Mouse (Mus musculus) gastrocnemius, postnatal 10 days (tissue): ENCODE measurements around the gene Manba. TPM values are rescaled to one million over a fixed set of nuclear protein-coding genes. Genes with fewer than 3 reads are reported as not detected.
"Not testable (repeated sequence)": the region's sequence is repeated elsewhere in the genome, so short reads cannot be mapped to it uniquely, and the experiment has no call there.

Source experiments
- DNase-seq: peaks from one replicate; pipeline ENCODE4 v3.0.0; 2021; ENCODE audit warnings: mixed read lengths
- long read RNA-seq, 2 experiments: library from polyadenylated mRNA; stranded (forward); transcript quantifications; one replicate each; pipeline ENCODE4 v2.0.0; 2021
- total RNA-seq, 2 experiments: library from RNA; stranded (reverse); gene quantifications; 2 replicates each; pipeline ENCODE4 v1.2.3; 2021

Manba gene
- 10 to 100 TPM in 1 of 2 experiments, 1 to 10 TPM in 1; 6.8 to 12.8 TPM for total RNA-seq
- long read RNA-seq, experiment 1, transcript Manba-201 (17 exons, 3,675 nt) = major isoform, 15 of 17 reads
- long read RNA-seq, experiment 1, partial matches to known transcripts = 0 of 17 reads
- long read RNA-seq, experiment 1, other reads (novel, unspliced or antisense) = 2 of 17 reads
- long read RNA-seq, experiment 2, transcript Manba-201 (17 exons, 3,675 nt) = major isoform, 9 of 10 reads
- long read RNA-seq, experiment 2, partial matches to known transcripts = 0 of 10 reads
- long read RNA-seq, experiment 2, other reads (novel, unspliced or antisense) = 1 of 10 reads

DNA sequence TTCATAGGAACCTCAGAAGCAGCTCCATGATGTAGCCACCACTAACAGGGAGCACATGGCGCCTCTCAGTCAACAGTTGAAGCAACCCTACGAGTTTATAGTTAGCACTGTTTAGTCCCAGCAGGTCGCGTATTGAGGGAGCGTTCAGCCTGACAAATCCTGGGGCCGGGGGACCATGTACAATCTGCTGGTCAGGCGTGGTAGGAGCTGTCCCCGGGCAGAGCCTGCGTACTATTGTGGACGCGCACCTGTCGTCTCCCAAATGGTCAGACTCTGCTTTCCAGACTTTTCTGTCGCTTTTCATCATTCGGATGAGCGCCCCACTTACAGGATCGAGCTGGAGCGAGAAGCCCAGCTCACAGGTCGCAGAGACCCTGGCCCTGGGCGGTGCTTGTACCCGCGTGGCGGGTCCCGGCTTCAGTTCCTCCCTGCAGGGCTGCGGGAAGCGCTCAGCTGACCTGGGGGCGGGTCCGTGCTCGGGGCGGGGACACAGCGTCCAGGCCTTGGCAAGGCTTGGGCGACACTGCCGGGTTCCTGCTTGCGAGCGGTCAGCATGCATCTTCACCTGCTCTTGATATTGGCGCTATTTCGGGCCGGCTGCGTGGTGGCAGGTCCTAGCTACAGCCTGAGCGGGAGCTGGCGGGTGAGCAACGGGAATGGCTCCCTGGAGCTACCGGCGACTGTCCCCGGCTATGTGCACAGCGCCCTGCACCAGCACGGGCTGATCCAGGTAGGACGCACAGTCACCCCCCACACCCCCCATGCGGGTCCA is at the start of gene Manba:
Manba (plus strand) TSS at position 484 of the 772 bp plus-strand sequence.
- peak; percentile 75 for DNase-seq

DNA sequence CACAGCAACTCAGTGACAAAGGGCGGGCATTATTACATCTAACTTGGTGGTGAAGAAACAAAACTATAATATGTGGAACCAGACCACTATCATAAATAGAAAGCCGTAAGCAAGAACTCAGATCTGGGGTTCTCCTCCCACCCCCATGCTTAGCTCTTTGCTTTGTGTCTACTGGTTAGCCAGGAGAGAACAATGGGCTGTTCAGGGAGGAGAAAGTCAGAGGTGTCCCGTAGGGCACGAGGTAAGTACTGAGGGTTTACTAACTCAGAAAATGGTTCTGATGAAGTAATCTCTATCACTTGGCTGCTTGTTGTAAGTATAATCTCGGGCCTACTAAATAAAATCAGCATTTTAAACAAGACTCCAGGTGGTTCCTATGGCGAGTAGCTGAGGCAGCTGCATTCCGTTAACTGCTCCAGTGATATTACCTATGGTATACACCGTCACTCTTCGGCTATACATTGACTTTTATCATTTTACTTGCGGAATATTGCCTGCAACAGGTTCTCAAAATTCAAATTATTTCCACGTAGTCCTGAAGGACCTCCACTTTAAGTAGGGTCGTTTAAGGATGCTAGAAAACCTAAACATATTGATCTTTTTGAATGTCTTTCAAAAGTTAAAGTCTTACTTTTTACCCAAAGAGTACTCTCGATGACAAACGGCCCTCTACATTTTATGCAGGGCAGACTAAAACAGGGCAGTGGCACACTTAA is 48.4 kb upstream of the Manba start:
- DNase-seq = no peak

DNA sequence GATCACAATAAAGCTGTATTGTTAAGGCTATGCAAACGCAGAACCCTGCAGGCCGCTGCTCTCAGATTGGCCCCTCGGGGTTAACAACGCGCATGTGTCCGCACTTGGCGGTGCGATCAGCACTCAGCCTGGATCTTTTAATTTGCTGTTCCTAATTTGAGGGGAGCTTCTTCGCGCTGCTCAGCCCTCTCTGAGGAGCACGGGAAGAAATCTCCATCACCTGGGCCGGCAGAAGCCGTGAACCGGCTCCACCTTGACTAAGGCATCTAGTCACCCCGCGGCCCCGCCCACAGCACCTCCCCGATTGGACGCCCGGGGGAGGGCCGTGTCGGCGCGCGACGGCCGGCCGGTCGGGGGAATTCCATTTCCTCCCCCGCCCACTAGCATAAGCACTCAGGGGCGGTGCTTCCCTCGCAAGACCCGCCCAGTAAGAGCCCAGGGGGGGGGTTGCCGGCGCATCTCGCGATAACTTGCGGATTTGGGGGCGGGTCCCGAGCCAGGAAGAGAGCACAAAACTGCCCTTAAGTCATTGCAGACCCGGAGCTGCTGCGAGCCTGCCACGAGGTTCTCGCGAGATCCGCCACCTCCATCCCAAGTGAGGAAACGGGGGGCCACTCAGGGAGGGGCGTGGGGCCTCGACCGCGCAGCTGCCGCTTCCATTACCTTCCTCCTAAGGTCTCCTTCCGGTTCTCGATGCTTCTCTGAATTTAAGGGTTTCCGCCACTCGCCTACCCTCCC is 47.5 kb upstream of the Manba start, which contains the start of gene Ube2d3:
Ube2d3 (plus strand) TSS at position 392 of the 738 bp plus-strand sequence.
- peak; percentile 98 for DNase-seq

DNA sequence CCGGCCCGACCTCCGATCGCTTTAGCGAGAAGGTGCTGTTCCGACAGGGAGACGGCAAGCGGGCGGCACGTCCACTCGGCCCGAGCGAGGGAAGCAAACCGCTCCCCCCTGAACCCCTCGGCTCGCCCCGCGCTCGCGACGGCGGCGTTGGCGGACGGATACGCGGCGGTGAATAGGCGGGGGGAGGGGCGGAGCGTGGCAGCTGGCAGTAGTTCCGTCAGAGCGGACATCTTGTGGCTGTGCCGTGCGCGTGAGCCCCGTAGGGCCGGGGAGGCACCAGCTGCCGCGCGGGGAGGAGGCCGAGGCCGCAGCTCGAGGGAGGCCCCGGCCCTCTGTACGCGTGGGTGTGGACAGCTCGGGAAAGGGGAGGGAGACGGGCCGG is 46.9 kb upstream of the Manba start:
- DNase-seq = peak; percentile 97

DNA sequence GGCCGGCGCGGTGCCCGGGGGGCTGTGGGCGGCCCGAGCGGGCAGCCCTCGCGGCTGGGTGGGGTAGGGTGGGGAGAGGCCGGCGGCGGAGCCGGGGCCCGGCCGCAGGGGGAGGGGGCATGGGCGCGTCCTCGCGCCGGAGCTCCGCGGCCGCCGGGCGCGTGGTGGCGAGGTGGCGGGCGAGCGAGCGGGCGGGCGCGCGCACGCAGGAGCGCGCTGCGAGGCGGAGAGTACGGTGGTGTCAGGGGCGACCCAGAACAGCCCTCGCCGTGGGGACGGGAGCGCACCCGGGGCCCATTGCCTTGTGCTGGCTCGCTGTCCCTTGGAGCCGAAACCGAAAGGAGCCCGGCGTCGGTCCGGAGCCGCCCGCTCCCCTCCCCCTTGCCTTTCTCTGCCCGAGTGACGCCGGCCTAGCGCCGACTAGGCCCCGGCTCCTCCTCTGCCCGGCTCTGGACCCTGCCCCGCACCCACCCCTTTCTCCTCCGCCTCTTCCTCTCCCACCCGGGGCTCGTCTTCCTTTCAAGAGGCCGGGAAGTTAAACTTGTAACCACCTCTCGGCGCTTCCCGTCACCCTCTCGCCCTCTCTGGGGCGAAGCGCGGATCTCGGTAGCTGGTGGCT is 46.4 kb upstream of the Manba start:
- peak; percentile 81 for DNase-seq

DNA sequence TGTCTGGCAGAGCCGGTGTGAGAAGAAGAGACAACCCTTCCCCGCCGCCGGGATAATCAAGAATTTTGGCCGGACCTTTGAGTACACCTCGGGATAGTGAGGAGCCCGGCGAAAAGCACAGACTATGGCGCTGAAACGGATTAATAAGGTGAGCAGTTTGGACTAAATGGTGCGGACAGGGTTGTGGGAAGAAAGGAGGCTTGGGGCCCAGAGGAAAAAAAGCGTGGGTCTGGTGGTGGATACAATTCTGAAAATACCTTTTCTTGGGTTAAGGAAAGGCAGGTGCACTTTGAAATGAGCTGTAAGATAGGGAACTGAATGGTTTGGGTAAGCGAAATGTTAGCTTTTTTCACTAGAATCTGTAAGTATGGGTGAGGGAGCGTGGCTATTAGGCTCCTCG is 45.8 kb upstream of the Manba start:
- DNase-seq = no peak

DNA sequence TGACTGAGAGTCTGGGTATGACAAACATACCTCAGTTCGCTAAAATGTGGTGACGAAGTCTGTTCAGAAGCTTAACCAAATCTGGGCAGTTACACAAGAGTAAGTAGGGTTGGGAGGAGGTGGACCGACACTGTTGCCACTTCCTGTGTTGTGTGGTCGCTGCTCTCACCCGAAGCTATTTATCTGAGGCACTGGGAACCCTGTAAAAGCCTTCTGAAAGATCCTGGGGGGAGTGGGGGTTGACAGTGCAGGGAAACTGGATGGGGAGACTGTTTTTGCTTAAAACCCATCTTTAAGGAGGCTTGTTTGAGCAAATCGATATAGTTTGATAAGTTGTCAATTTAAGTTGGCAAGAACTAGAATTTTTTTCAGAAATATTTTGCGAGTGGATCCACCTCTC is 45.2 kb upstream of the Manba start:
- peak; percentile 17 for DNase-seq

DNA sequence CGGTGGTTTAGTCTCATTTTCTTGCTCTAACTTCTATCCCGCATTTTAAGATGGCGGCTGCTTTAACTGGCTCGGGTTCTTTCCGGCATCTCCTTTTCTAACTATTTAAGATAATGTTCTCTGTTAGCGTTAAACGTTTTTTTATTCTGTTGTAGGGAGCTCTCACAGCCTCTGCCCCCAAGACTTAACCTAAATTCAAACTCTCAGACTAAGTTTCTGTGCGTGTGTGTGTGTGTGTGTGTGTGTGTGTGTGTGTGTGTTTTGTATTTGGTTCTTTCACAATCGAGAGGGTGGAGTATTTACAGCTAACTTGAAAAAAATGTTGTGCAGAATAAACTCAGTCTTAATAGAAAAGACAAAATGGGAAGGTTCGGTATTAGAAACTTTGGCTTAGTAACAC is 44.8 kb upstream of the Manba start:
- no peak for DNase-seq

DNA sequence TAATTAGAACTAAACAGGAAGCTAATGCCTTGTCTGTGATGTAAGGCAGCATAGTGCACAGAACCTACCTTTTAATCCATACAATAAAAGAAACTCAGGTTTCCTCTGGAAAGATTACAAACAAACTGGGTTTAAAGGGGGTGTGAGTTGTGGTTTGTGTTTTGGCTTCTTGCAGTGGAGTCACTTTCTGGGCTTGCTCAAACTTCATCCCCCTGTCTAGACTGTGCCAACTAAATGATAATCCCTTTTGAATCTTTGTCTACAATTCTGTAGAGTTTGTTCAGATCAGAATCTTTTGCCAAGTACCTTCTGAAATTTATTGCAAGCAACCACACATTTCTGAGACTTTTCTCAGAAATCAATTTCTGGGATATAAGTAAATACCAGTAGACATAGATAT is 40.5 kb upstream of the Manba start:
- DNase-seq = no peak

DNA sequence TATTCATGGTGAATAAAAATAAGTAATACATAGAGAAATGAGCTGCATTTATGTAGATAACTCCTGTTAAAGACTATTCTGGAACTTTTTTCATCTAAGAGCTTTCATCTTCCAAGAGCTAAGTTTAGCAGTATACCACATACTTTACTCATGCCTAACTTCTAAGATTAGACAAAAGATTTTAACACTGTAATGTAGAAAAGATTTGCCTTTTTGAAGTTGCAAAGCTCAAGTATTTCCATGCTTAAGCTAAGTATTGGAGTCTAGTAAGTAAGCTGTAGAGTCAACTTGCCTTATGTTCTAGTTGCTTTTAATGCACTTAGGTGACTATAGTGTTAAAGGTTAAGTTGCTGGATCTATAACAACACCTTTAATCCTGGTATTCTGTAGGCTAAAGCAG is 26.4 kb upstream of the Manba start:
- no peak for DNase-seq

DNA sequence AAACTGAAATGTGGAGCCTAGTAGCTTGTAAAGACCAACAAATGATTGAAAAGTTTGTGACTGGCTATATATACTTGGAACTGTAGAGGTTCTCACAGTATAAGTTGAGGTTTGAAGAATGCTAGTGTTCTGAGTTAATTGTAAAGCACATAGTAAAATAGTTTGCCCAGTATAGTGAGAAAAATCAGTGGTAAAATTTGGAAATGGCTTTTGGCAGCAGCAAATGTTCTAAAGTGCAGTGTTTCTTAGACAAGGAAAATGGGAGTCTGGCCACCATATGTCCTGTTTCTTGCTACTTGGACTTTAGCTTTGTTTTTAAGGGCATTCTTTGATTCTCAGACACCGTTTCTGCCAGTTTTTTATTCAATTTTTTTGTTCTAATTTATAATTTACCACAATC is 17.0 kb upstream of the Manba start:
- no peak for DNase-seq

DNA sequence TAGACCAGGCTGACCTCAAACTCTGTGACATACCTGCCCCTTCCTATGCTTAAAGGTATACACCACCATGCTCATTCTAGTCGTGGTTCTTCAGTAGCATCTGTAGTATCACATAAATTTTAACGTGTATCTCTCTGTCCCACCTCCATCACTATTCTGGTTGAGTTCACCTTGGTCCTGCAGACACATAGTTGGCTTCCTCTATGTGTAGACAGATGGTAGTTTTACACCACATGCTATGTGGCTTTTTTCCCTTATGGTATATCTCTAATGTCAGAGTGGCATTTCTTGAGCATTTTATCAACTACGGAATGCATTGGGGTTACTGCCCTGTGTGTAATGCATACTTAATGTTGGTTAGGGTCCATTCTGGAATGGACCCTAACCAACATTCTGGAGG is 16.3 kb upstream of the Manba start:
- DNase-seq = no peak

DNA sequence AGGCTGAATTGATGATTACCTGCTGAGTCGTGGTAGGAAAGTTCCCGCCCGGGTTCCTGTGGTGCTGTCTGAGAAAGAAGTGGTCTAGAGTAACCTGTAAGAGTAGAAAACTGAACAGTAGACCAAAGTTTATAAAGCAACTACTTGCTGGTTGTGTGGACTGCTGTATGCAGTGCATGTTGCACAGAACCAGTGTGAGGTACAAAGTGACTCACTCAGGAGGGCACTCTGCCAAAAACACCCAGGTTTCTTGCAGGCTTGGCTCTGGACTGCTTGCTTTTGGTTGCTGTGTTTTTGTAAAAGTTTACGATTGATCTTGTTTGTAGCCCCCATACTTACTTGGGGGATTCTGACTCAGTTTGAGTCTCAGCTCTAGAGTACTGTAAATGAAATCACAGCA is 15.4 kb upstream of the Manba start:
- peak; percentile 59 for DNase-seq

DNA sequence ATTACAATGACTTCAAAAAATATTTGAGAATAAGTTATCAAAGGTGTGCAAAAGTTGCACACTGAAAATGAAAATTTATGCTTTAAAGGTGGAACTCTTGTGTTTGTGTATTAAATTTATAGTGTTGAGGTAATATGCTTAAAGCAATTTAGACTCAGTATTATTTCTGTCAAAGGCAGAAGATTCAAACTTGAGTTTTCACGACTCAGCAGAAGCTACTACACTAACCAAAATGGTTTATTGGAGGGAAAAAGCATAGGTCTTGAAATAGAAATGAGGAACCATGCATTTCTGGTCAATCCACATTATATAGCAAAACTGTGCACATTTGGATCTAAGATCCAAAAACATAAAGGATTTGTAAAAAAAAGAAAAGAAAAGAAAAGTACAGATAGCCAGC is 14.6 kb upstream of the Manba start:
- DNase-seq = no peak

DNA sequence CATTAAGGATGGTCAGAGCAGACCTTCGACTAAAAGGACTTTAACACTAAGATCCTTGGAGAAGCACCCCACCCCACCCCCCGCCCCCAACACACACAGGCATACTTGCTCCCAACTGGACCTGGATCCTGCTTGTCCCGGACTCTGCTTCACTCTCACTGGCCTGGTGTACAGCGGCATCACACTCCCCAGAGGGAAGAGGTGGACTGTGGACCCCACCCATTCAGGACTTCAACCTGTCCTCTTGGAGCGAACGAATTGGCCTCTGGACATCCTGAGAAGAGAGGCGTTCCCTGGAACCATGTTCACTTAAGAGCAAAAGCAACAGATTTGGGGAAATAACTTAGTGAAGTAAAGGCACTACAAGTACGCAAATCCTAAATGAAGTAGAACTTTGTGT is 10.4 kb upstream of the Manba start:
- no peak for DNase-seq

DNA sequence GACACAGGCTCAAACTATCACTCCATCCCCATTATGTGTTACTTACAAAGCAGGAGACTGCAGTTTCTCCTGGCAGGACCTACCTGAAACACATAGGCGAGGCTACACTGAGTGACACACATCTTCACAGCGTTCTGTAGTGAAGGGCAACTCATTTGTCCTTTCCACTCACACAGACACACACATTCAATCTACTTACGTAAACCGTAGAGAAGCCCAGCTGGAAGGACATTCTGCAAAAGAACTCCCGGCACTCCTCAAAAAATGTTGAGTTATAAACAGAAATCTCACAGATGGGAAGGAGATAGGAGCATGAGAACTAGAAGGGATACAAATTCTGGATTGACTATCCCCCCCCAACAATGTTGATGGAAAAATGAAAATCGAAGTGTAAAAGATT is 9.1 kb upstream of the Manba start:
- DNase-seq = no peak

DNA sequence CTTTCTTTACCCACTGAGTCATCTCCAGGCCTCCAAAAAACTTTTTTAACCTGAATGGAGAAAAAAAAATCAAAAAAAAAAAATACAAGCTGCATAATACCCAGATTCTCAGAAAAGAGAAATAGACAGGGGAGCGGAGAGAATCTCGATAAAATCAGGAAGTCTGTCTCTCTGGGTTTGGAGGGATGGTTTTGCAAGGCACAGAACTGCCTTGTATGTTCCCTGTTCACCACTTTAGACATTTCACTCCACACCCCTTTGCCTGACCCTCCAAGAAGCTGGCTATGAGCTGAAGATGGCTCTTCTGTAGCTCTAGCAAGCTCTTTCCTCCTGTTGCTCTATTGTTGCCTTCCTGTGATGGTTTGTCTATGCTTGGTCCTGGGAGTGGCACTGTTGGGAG is 8.4 kb upstream of the Manba start:
- DNase-seq = no peak

DNA sequence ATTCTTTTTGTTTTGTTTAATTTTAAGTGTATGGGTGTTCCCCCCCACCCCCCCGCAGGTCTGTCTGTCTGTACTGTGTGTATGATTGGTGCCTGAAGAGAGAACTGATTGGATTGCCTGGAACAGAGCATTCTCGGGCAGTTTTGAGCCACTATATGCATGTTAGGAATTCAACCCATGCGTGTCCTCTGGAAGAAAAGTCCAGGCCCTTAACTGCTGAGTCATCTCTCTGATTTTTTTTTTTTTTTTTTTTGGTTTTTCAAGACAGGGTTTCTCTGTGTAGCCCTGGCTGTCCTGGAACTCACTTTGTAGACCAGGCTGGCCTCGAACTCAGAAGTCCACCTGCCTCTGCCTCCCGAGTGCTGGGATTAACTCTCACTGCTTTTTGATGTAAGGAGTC is 6.3 kb upstream of the Manba start:
- DNase-seq = not testable (repeated sequence)

DNA sequence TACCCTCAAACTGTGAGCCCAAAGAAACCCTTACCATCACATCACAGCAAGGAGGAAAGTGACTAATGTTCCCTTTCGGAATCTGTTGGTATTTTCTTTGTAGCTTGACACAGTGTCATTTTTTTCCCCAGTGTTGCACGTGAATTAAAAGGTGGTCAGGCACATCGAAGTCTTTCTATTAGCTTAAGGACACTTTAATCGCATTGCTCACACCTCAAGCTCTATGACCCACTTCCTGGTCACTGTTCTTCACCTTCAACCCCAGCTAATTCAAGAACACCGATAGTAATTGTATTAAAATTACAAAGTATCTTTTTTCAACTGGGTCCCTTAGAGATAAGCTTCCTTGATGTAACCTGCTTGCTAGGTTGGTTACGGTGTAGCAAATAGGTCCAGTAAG is 4.6 kb upstream of the Manba start:
- no peak for DNase-seq

DNA sequence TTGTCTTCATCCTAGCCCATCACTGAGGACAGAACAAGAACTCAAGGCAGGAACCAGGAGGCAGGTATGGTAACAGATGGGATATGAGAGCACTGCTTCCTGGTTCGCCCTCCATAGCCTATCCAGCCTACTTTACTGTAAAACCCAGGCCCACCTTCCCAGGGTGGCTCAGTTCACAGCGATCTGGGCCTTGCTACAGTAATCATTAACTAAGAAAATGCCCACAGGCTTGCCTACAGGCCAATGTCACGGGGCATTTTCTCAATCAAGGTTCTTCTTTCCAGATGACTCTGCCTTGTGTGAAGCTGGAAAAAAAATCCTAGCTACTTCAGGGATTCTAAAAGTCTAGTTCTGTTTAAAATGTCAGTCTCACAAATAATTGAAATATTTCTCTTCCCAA is 3.8 kb upstream of the Manba start:
- DNase-seq = no peak

DNA sequence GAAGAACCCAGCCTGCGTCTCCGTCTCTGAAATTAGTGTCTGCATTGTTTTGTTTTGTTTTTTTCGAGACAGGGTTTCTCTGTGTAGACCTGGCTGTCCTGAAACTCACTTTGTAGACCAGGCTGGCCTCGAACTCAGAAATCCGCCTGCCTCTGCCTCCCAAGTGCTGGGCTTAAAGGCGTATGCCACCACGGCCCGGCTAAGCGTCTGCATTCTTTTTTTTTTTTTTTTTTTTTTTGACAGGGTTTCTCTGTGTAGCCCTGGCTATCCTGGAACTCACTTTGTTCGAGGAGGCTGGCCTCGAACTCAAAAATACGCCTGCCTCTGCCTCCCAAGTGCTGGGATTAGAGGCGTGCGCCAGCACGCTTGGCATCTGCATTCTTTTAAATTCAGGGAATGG is 761 bp upstream of the Manba start:
- not testable (repeated sequence) for DNase-seq

DNA sequence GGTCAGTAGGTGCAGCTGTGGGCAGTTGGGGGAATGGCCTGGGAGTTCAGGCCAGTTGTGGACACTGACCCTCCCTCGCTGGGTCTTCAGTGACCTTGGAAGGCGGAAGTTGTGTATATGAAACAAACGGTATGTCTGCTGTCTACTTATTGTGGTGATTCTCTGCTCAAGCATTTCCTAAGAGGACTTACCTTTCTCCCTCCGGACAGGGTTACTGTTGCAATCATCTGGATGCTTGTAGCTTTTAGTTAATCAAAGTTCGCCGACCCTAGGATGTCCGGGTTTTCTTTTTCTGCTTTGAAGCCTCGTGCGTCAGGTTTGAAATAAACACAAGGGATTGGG is 460 bp downstream of the Manba start:
- DNase-seq = no peak
